Mouse (Mus musculus): ENCODE data around the gene Olfr669. TPM values are rescaled to one million over a fixed set of nuclear protein-coding genes. Genes with fewer than 3 reads are reported as not detected.
"Not testable (repeated sequence)": the region's sequence is repeated elsewhere in the genome, so short reads cannot be mapped to it uniquely, and the experiment has no call there.

Olfr669 gene
- not detected in 2 replicates for polyA plus RNA-seq (2015; fragmentation: Nextera tagmentation; extraction: Ambion mirVana)

- H3K9me3 ChIP-seq, result no peaks in the 10 kb centered on the region
- no peak within 1 kb of the TSS for H3K27ac ChIP-seq
- WGBS, result 86% methylated on average over 1 of the region's 1 CpGs
- no peak within 1 kb of the TSS for H3K4me3 ChIP-seq
- H3K27me3 ChIP-seq, result no peaks in the 10 kb centered on the region
- no peaks in the 10 kb centered on the region for H3K36me3 ChIP-seq
- ATAC-seq (ENCODE audit: low FRiP score), result no peak
- H3K4me2 ChIP-seq, result no peak within 1 kb of the TSS
- H3K9ac ChIP-seq, result no peak within 1 kb of the TSS
- H3K4me1 ChIP-seq (replicated peaks), result no peaks in the 10 kb centered on the region
Observed at GRCm38 (mm10) chr7:104933940-104934339, at the start of gene Olfr669. Olfr669 (plus strand) TSS chr7:104934240.

GRCm38 (mm10) chr7:104895852-104896251, 38.2 kb upstream of the Olfr669 start, which contains the start of gene Olfr666:
Olfr666 (minus strand) TSS chr7:104895952.
- no peak for ATAC-seq (ENCODE audit: low FRiP score)
- H3K4me1 ChIP-seq (replicated peaks), result no peaks in the 10 kb centered on the region
- 89% methylated on average over 2 of the region's 2 CpGs for WGBS
- no peaks in the 10 kb centered on the region for H3K27me3 ChIP-seq
- no peak within 1 kb of the TSS for H3K9ac ChIP-seq
- H3K36me3 ChIP-seq, result no peaks in the 10 kb centered on the region
- H3K27ac ChIP-seq, result no peak within 1 kb of the TSS
- no peaks in the 10 kb centered on the region for H3K9me3 ChIP-seq
- no peak within 1 kb of the TSS for H3K4me3 ChIP-seq
- no peak within 1 kb of the TSS for H3K4me2 ChIP-seq

- H3K9me3 ChIP-seq, result no peaks in the 10 kb centered on the region
- H3K4me3 ChIP-seq, result no peak within 1 kb of the TSS
- H3K27ac ChIP-seq, result no peak within 1 kb of the TSS
- no peaks in the 10 kb centered on the region for H3K27me3 ChIP-seq
- no peak for ATAC-seq (ENCODE audit: low FRiP score)
- no peaks in the 10 kb centered on the region for H3K4me1 ChIP-seq (replicated peaks)
- H3K36me3 ChIP-seq, result no peaks in the 10 kb centered on the region
- no peak within 1 kb of the TSS for H3K4me2 ChIP-seq
- no peak within 1 kb of the TSS for H3K9ac ChIP-seq
- WGBS, result 98% methylated on average over 1 of the region's 1 CpGs
Observed at GRCm38 (mm10) chr7:104921382-104921781, 12.7 kb upstream of the Olfr669 start, which contains the start of gene Olfr667. Olfr667 (minus strand) TSS chr7:104921482.

DNA sequence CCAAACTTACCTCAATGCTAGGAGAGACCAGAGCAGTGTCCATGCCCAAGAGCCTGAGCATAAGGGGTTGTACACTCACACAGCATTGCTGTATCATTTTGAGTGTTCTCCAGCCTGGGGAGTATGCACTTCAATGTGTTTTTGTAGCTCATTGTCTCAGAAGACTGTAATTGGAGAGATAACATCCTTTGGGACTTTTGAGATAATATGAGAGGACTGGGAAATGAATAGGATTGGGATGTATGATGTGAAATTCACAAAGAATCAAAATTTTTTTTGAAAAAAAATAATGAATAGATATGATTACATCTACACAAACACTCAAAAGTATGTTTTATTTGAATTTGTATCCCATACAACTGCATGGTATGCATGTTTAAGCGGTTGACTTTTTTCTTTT, 6.1 kb upstream of the Olfr669 start, which contains the start of gene Olfr668:
Gene Olfr668 (minus strand): TSS at position 101 of the 400 bp plus-strand sequence.
- H3K36me3 ChIP-seq, result no peaks in the 10 kb centered on the region
- no peaks in the 10 kb centered on the region for H3K27me3 ChIP-seq
- 83% methylated on average over 1 of the region's 1 CpGs for WGBS
- H3K4me2 ChIP-seq, result no peak within 1 kb of the TSS
- ATAC-seq (ENCODE audit: low FRiP score), result no peak
- H3K9ac ChIP-seq, result no peak within 1 kb of the TSS
- H3K27ac ChIP-seq, result no peak within 1 kb of the TSS
- H3K4me3 ChIP-seq, result no peak within 1 kb of the TSS
- H3K4me1 ChIP-seq (replicated peaks), result no peaks in the 10 kb centered on the region
- H3K9me3 ChIP-seq, result no peaks in the 10 kb centered on the region

GRCm38 (mm10) chr7:104950234-104950633, 16.2 kb downstream of the Olfr669 start:
- not testable (repeated sequence) for H3K27me3 ChIP-seq; H3K27ac ChIP-seq; H3K4me2 ChIP-seq; H3K9me3 ChIP-seq; H3K4me3 ChIP-seq; H3K4me1 ChIP-seq (replicated peaks); H3K9ac ChIP-seq; ATAC-seq (ENCODE audit: low FRiP score); H3K36me3 ChIP-seq
- 93% methylated on average over 16 of the region's 16 CpGs for WGBS

GRCm38 (mm10) chr7:104962520-104962919, 28.5 kb downstream of the Olfr669 start, which contains the start of gene Olfr670:
Olfr670 (minus strand) TSS chr7:104962620.
- Histone ChIP-seq H3K27me3 (no peaks in the 10 kb centered on the region), H3K4me2 (no peak within 1 kb of the TSS), H3K9me3 (no peaks in the 10 kb centered on the region), H3K36me3 (no peaks in the 10 kb centered on the region), H3K4me1 (replicated peaks) (no peaks in the 10 kb centered on the region), H3K27ac (no peak within 1 kb of the TSS), H3K4me3 (no peak within 1 kb of the TSS), H3K9ac (no peak within 1 kb of the TSS)
- 64% methylated on average over 1 of the region's 1 CpGs for WGBS
- no peak for ATAC-seq (ENCODE audit: low FRiP score)

- not testable (repeated sequence) for ATAC-seq (ENCODE audit: low FRiP score); H3K27me3 ChIP-seq; H3K36me3 ChIP-seq; H3K27ac ChIP-seq; H3K4me2 ChIP-seq; H3K4me3 ChIP-seq; H3K9me3 ChIP-seq; H3K4me1 ChIP-seq (replicated peaks); H3K9ac ChIP-seq
- WGBS, result 78% methylated on average over 2 of the region's 2 CpGs
Observed at GRCm38 (mm10) chr7:104972507-104972906, 38.5 kb downstream of the Olfr669 start.

GRCm38 (mm10) chr7:104979026-104979425, 45.0 kb downstream of the Olfr669 start, which contains the start of gene Olfr671:
Olfr671 (minus strand) TSS chr7:104979126.
- no peak within 1 kb of the TSS for H3K9ac ChIP-seq
- H3K4me3 ChIP-seq, result no peak within 1 kb of the TSS
- no peaks in the 10 kb centered on the region for H3K9me3 ChIP-seq
- no peak for ATAC-seq (ENCODE audit: low FRiP score)
- H3K4me1 ChIP-seq (replicated peaks), result no peaks in the 10 kb centered on the region
- WGBS, result 90% methylated on average over 1 of the region's 1 CpGs
- no peaks in the 10 kb centered on the region for H3K27me3 ChIP-seq
- no peaks in the 10 kb centered on the region for H3K36me3 ChIP-seq
- no peak within 1 kb of the TSS for H3K4me2 ChIP-seq
- H3K27ac ChIP-seq, result no peak within 1 kb of the TSS

Other genes starting within 250 kb of the Olfr669 start
- gene Olfr661, start 247.7 kb upstream of the Olfr669 start, polyA plus RNA-seq (2015; fragmentation: Nextera tagmentation; extraction: Ambion mirVana), result not detected in 2 replicates
- not detected in 2 replicates for gene Usp17le, start 156.8 kb upstream of the Olfr669 start, polyA plus RNA-seq (2015; fragmentation: Nextera tagmentation; extraction: Ambion mirVana)
- not detected in 2 replicates for gene Usp17lb, start 91.6 kb upstream of the Olfr669 start, polyA plus RNA-seq (2015; fragmentation: Nextera tagmentation; extraction: Ambion mirVana)
- gene Usp17la, start 77.2 kb upstream of the Olfr669 start, polyA plus RNA-seq (2015; fragmentation: Nextera tagmentation; extraction: Ambion mirVana), result not detected in 2 replicates
- not detected in 2 replicates for gene Olfr665, start 56.2 kb upstream of the Olfr669 start, polyA plus RNA-seq (2015; fragmentation: Nextera tagmentation; extraction: Ambion mirVana)
- not detected in 2 replicates for gene Olfr666, start 38.3 kb upstream of the Olfr669 start, polyA plus RNA-seq (2015; fragmentation: Nextera tagmentation; extraction: Ambion mirVana)
- gene Olfr667, start 12.8 kb upstream of the Olfr669 start, polyA plus RNA-seq (2015; fragmentation: Nextera tagmentation; extraction: Ambion mirVana), result not detected in 2 replicates
- gene Olfr668, start 6.2 kb upstream of the Olfr669 start, polyA plus RNA-seq (2015; fragmentation: Nextera tagmentation; extraction: Ambion mirVana), result not detected in 2 replicates
- gene Olfr670, start 28.4 kb downstream of the Olfr669 start, polyA plus RNA-seq (2015; fragmentation: Nextera tagmentation; extraction: Ambion mirVana), result not detected in 2 replicates
- gene Olfr671, start 44.9 kb downstream of the Olfr669 start, polyA plus RNA-seq (2015; fragmentation: Nextera tagmentation; extraction: Ambion mirVana), result not detected in 2 replicates
- gene Olfr672, start 67.8 kb downstream of the Olfr669 start, polyA plus RNA-seq (2015; fragmentation: Nextera tagmentation; extraction: Ambion mirVana), result not detected in 2 replicates
- gene Olfr675, start 94.2 kb downstream of the Olfr669 start, polyA plus RNA-seq (2015; fragmentation: Nextera tagmentation; extraction: Ambion mirVana), result not detected in 2 replicates
- not detected in 2 replicates for gene Olfr676, start 98.5 kb downstream of the Olfr669 start, polyA plus RNA-seq (2015; fragmentation: Nextera tagmentation; extraction: Ambion mirVana)
- gene Olfr677, start 117.1 kb downstream of the Olfr669 start, polyA plus RNA-seq (2015; fragmentation: Nextera tagmentation; extraction: Ambion mirVana), result not detected in 2 replicates
- not detected in 2 replicates for gene Olfr678, start 130.2 kb downstream of the Olfr669 start, polyA plus RNA-seq (2015; fragmentation: Nextera tagmentation; extraction: Ambion mirVana)
- gene Olfr679, start 147.0 kb downstream of the Olfr669 start, polyA plus RNA-seq (2015; fragmentation: Nextera tagmentation; extraction: Ambion mirVana), result not detected in 2 replicates
- gene Olfr680-ps1, start 158.6 kb downstream of the Olfr669 start, polyA plus RNA-seq (2015; fragmentation: Nextera tagmentation; extraction: Ambion mirVana), result not detected in 2 replicates
- not detected in 2 replicates for gene Olfr681, start 182.6 kb downstream of the Olfr669 start, polyA plus RNA-seq (2015; fragmentation: Nextera tagmentation; extraction: Ambion mirVana)
- gene Olfr683, start 212.8 kb downstream of the Olfr669 start, polyA plus RNA-seq (2015; fragmentation: Nextera tagmentation; extraction: Ambion mirVana), result not detected in 2 replicates
- gene Olfr684, start 229.4 kb downstream of the Olfr669 start, polyA plus RNA-seq (2015; fragmentation: Nextera tagmentation; extraction: Ambion mirVana), result not detected in 2 replicates

Data from hindbrain, embryonic 13.5 days (tissue).